ENCODE assay signal across 9 mouse cellular contexts in the genomic region with DNA sequence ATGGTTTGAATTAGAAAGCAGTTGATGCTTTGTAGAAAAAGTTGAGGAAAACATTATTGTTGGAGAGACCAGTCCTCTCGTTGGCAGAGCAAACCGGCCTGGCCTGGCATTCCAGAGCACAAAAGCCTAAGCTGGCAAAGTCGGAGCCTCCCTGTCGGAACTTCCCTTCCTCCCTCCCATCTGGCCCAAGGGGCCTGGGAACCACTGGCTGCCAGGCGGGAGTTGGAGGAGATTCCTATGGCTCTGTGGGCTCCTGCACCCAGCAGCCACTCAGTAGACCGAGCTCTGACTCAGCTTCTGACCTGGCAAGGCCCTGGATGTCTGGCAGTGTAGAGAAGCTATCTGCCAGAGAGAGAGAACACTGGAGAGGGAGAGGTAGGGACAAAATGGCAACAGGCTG. TPM values are rescaled to one million over a fixed set of nuclear protein-coding genes. Genes with fewer than 3 reads are reported as not detected.
A peak's percentile ranks its signal among the peaks of the same experiment; 100 is the strongest.
DNase-seq lines count a peak whose midpoint lies in the region; ATAC-seq and TF ChIP-seq lines count a peak whose summit lies in the region.
"Had no signal": no experiment of that assay in that cellular context is flagged by ENCODE, and none has a peak within 500 bp of the region (broad histone marks: within the 10 kb centered on the region; RNA-seq: fewer than 3 reads in every experiment).

No protein-coding gene starts in this region.

- H3K36me3 ChIP-seq in embryonic facial prominence, embryonic 15.5 days = no peaks in the 10 kb centered on the region
- H3K36me3 ChIP-seq in embryonic facial prominence, embryonic 10.5 days (replicated peaks) = no peaks in the 10 kb centered on the region
- no peaks in the 10 kb centered on the region for H3K36me3 ChIP-seq in hindbrain, embryonic 11.5 days (ENCODE audit: control insufficient read depth, insufficient read depth, low read length)
- H3K36me3 ChIP-seq in thymus, adult 2 months (ENCODE audit: control insufficient read depth, insufficient read depth, low read length) = no peaks in the 10 kb centered on the region

- no peak for DNase-seq in embryonic facial prominence, embryonic 10.5 days (ENCODE audit: low spot score)
- peak; percentile 83 for DNase-seq in adipocyte (ENCODE audit: low spot score)
- peak; percentile 73 for DNase-seq in gastrocnemius, adult 2 months
- peak; percentile 31 for DNase-seq in left cerebral cortex, adult 11 months (ENCODE audit: low spot score)
- DNase-seq in testis, postnatal 10 days (ENCODE audit: low spot score) = no peak
- DNase-seq in hindbrain, embryonic 11.5 days (ENCODE audit: low spot score) = no peak
- no peak for DNase-seq in thymus, adult 2 months

- H3K4me1 ChIP-seq in embryonic facial prominence, embryonic 15.5 days = peaks cover 21% of the 10 kb centered on the region; the same call in 1 of the 2 replicates
- peaks cover 11% of the 10 kb centered on the region for H3K4me1 ChIP-seq in embryonic facial prominence, embryonic 10.5 days
- 0 out of 2 replicates have a peak, but pooled peaks cover 2% of the 10 kb centered on the region for H3K4me1 ChIP-seq in hindbrain, embryonic 11.5 days (replicated peaks; ENCODE audit: control insufficient read depth, insufficient read depth, low read length)
- peaks cover 33% of the 10 kb centered on the region for H3K4me1 ChIP-seq in thymus, adult 2 months (replicated peaks; ENCODE audit: control insufficient read depth, insufficient read depth, low read length)

- no peak overlapping the region for H3K9ac ChIP-seq in embryonic facial prominence, embryonic 15.5 days
- H3K9ac ChIP-seq in hindbrain, embryonic 11.5 days (ENCODE audit: low read depth, low read length) = no peak overlapping the region

- H3K4me3 ChIP-seq in embryonic facial prominence, embryonic 15.5 days (replicated peaks) = no peak overlapping the region
- no peak overlapping the region for H3K4me3 ChIP-seq in embryonic facial prominence, embryonic 10.5 days
- no peak overlapping the region for H3K4me3 ChIP-seq in gastrocnemius, adult 2 months
- H3K4me3 ChIP-seq in hindbrain, embryonic 11.5 days (ENCODE audit: low read depth, low read length) = no peak overlapping the region
- H3K4me3 ChIP-seq in thymus, adult 2 months (ENCODE audit: control insufficient read depth, insufficient read depth, low read length) = no peak overlapping the region

- WGBS in embryonic facial prominence, embryonic 15.5 days = 58% methylated on average over 6 of the region's 6 CpGs
- 76% methylated on average over 6 of the region's 6 CpGs for WGBS in embryonic facial prominence, embryonic 10.5 days
- WGBS in hindbrain, embryonic 11.5 days = 82% methylated on average over 6 of the region's 6 CpGs
- WGBS in thymus, adult 2 months = 91% methylated on average over 6 of the region's 6 CpGs

- 0 out of 2 replicates have a peak overlapping the region, but pooled peaks have one; percentile 7 for H3K27ac ChIP-seq in embryonic facial prominence, embryonic 15.5 days (replicated peaks)
- H3K27ac ChIP-seq in embryonic facial prominence, embryonic 10.5 days (replicated peaks) = no peak overlapping the region
- H3K27ac ChIP-seq in gastrocnemius, adult 2 months = peak overlapping the region; percentile 31; the same call in 1 of the 2 replicates
- H3K27ac ChIP-seq in hindbrain, embryonic 11.5 days (ENCODE audit: low read depth, low read length) = no peak overlapping the region
- H3K27ac ChIP-seq in thymus, adult 2 months (ENCODE audit: control insufficient read depth, insufficient read depth, low read length) = no peak overlapping the region

- no peak overlapping the region for H3K4me2 ChIP-seq in embryonic facial prominence, embryonic 15.5 days (replicated peaks)
- H3K4me2 ChIP-seq in hindbrain, embryonic 11.5 days (replicated peaks; ENCODE audit: low read depth, low read length) = no peak overlapping the region

- no peak for TF ChIP-seq CTCF in gastrocnemius, adult 2 months (IDR thresholded peaks at IDR 0.05)
- no peak for TF ChIP-seq CTCF in thymus, adult 2 months (IDR thresholded peaks at IDR 0.05; ENCODE audit: borderline replicate concordance, control insufficient read depth, extremely low read depth, insufficient read depth, low read length, poor library complexity)

- no peaks in the 10 kb centered on the region for H3K27me3 ChIP-seq in embryonic facial prominence, embryonic 15.5 days
- peaks cover 49% of the 10 kb centered on the region for H3K27me3 ChIP-seq in embryonic facial prominence, embryonic 10.5 days (replicated peaks; ENCODE audit: low read depth, poor library complexity, severe bottlenecking)
- H3K27me3 ChIP-seq in hindbrain, embryonic 11.5 days (ENCODE audit: control insufficient read depth, insufficient read depth, low read length) = no peaks in the 10 kb centered on the region
- H3K27me3 ChIP-seq in thymus, adult 2 months (ENCODE audit: control insufficient read depth, insufficient read depth, low read length) = no peaks in the 10 kb centered on the region

- intact Hi-C loops in gastrocnemius, adult 2 months (cut with DNase I) = no loop called here

- ATAC-seq in embryonic facial prominence, embryonic 15.5 days (ENCODE audit: insufficient number of reproducible peaks, low FRiP score, low TSS enrichment, low read depth) = no peak
- no peak for ATAC-seq in hindbrain, embryonic 11.5 days (ENCODE audit: low FRiP score)

- TF ChIP-seq POLR2A in thymus, adult 2 months (IDR thresholded peaks at IDR 0.05; ENCODE audit: control insufficient read depth, extremely low read depth, insufficient read depth, low read length, poor library complexity) = no peak

- H3K9me3 ChIP-seq in embryonic facial prominence, embryonic 15.5 days (replicated peaks) = no peaks in the 10 kb centered on the region
- H3K9me3 ChIP-seq in embryonic facial prominence, embryonic 10.5 days = no peaks in the 10 kb centered on the region
- H3K9me3 ChIP-seq in hindbrain, embryonic 11.5 days (ENCODE audit: control insufficient read depth, low read length) = no peaks in the 10 kb centered on the region

RNA-seq across cellular contexts. Expression of gene Lif, which starts 34.3 kb away (rescaled TPM):
- polyA plus RNA-seq in embryonic facial prominence, embryonic 15.5 days (2015; fragmentation: Nextera tagmentation; extraction: Ambion mirVana) = 0.32 and 0.67 TPM in 2 replicates
- 0.09 and 0.36 TPM in 2 replicates for polyA plus RNA-seq in embryonic facial prominence, embryonic 10.5 days (2016; fragmentation: Nextera tagmentation; extraction: Ambion mirVana)
- total RNA-seq in gastrocnemius, adult 2 months (2021) = under 1 TPM; 0.17 to 0.23 TPM
- not detected in 2 replicates for polyA plus RNA-seq in hindbrain, embryonic 11.5 days (2014; fragmentation: Nextera tagmentation; extraction: Ambion mirVana)
- 1.7 and 2.2 TPM in 2 replicates for polyA plus RNA-seq in thymus, adult 2 months (2012; rRNA removed)

RNA-seq across cellular contexts. Expression of gene Osm, which starts 55.4 kb away (rescaled TPM):
- 0.20 and 0.21 TPM in 2 replicates for polyA plus RNA-seq in embryonic facial prominence, embryonic 15.5 days (2015; fragmentation: Nextera tagmentation; extraction: Ambion mirVana)
- polyA plus RNA-seq in embryonic facial prominence, embryonic 10.5 days (2016; fragmentation: Nextera tagmentation; extraction: Ambion mirVana) = not detected in 2 replicates
- total RNA-seq in gastrocnemius, adult 2 months (2021) = not detected
- polyA plus RNA-seq in hindbrain, embryonic 11.5 days (2014; fragmentation: Nextera tagmentation; extraction: Ambion mirVana) = not detected in 2 replicates
- 5.3 and 5.8 TPM in 2 replicates for polyA plus RNA-seq in thymus, adult 2 months (2012; rRNA removed)
- total RNA-seq: heart, postnatal 36 days had no signal

Comparison
In these comparisons a context has a peak if more than half of its experiments do, and no peak if none do; other contexts are left out.
1. H3K27ac ChIP-seq: peak in embryonic facial prominence, embryonic 15.5 days (single experiment) and gastrocnemius, adult 2 months (single experiment); none in embryonic facial prominence, embryonic 10.5 days (single experiment), hindbrain, embryonic 11.5 days (single experiment) and thymus, adult 2 months (single experiment).
2. DNase-seq: peak in adipocyte (single experiment), gastrocnemius, adult 2 months (single experiment) and left cerebral cortex, adult 11 months (single experiment); none in embryonic facial prominence, embryonic 10.5 days (single experiment), testis, postnatal 10 days (single experiment), hindbrain, embryonic 11.5 days (single experiment) and thymus, adult 2 months (single experiment).